Mouse (Mus musculus): ENCODE results near the gene Atp5d. TPM values are rescaled to one million over a fixed set of nuclear protein-coding genes. Genes with fewer than 3 reads are reported as not detected.

Atp5d gene
- polyA plus RNA-seq (2016; fragmentation: Nextera tagmentation; extraction: Ambion mirVana), result 393 and 419 TPM in 2 replicates

DNA sequence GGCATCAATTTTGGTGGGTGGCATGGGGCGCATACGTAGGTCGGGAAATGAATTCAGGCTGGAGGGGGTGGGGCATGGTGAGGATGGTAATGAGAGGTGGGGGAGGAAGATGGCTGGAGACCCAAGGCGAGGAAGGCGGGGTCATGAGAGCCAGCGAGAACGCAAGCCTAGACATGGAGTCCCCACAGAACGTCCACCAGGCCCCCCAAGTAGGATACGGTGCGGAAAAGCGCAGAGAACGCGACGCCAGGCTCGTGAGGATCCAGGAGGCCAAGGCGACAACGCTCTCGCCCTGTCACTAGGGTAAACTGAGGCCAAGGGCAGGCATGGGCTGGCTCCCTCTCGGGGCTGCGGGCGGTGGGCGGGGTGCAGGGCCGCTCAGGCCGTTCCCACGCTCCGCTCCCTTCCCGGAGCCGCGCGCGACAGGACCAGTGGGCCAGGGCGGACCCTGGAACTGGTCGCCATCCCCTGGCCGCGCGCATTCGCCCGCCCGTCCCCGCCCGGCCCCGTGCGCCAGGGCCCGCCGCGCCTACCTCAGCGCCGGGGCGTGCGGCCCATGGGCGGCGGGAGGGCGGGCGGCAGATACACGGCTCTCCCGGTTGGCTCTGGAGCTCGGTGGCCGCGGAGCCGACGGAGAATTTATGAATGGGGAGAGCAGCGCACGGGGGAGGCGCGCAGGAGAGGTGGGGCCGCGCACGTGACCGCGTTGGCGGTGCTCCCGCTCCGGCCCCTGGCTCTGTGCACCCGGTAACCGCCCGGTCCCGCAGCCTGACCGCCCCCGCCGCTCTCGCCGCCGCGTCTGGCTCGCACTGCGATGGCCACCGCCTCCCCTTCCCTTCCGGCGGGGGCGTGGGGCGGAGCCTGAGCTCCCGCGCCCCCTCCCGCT, at the start of gene Atp5d:
Atp5d (plus strand) TSS at position 80 of the 886 bp plus-strand sequence.
- peaks cover 56% of the 10 kb centered on the region for H3K27me3 ChIP-seq (replicated peaks)
- H3K4me1 ChIP-seq, result peaks cover 67% of the 10 kb centered on the region
- ATAC-seq, result peak; percentile 13; the same call in 1 of the 2 replicates
- WGBS (ENCODE audit: insufficient replicate concordance), result under 1% methylated on average over 89 of the region's 94 CpGs
- peak within 1 kb of the TSS; percentile 73 for H3K9ac ChIP-seq
- peak within 1 kb of the TSS; percentile 50 for H3K27ac ChIP-seq
- H3K4me3 ChIP-seq, result peak within 1 kb of the TSS; percentile 65
- peaks cover 6% of the 10 kb centered on the region for H3K36me3 ChIP-seq
- no peaks in the 10 kb centered on the region for H3K9me3 ChIP-seq (replicated peaks)
- H3K4me2 ChIP-seq, result peak within 1 kb of the TSS; percentile 97

DNA sequence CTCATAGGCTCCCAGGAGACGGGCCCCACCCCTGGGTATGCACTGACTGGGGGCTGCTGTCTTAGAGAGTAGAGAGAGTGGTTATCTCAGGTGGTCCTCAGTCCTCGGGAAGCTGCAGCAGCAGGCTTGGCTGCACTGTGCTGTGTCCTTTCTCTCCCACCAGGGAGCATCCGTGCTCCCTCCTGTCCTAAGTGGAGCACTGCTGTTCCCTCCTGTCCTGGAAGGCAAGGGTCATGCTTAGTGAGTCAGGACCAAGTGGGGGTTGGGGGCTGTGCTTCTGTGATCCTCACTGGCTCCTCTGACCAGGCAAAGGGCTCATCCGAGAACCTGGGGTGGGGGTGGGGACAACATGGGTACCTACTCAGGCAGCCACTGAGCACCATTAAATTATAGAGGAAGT, 49.3 kb upstream of the Atp5d start:
- Histone ChIP-seq H3K9me3 (replicated peaks) (no peaks in the 10 kb centered on the region), H3K9ac (no peak overlapping the region), H3K4me1 (peaks cover 81% of the 10 kb centered on the region), H3K27me3 (replicated peaks) (no peaks in the 10 kb centered on the region), H3K27ac (peak overlapping the region; percentile 18; the same call in 1 of the 2 replicates), H3K4me3 (no peak overlapping the region), H3K4me2 (no peak overlapping the region), H3K36me3 (peaks cover 46% of the 10 kb centered on the region)
- ATAC-seq, result peak; percentile 34
- 58% methylated on average over 4 of the region's 4 CpGs for WGBS (ENCODE audit: insufficient replicate concordance)

DNA sequence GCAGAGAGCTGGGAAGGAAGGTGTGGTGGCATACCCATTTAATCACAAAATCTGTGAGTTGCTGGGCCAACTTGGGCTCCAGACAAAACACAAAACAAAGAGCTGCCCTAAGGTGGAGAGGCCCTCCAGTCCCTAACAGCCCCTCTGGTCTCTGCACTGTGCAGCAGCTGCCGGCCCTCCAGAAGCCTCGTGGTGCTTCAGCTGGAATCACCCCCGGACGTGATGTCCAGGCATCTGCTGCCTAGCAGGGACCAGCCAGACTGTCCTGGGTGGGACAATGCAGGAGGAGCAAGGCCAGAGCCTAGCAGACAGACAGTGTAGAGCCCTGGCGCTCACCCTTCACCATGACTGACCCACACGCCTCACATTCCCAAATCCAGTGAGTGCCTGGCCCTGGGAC, 46.9 kb upstream of the Atp5d start:
- no peak overlapping the region; the same call in 1 of the 2 replicates for H3K27ac ChIP-seq
- no peak overlapping the region for H3K4me3 ChIP-seq
- no peak for ATAC-seq
- no peaks in the 10 kb centered on the region for H3K9me3 ChIP-seq (replicated peaks)
- no peaks in the 10 kb centered on the region for H3K27me3 ChIP-seq (replicated peaks)
- H3K36me3 ChIP-seq, result peaks cover 32% of the 10 kb centered on the region
- H3K4me2 ChIP-seq, result no peak overlapping the region
- 90% methylated on average over 6 of the region's 6 CpGs for WGBS (ENCODE audit: insufficient replicate concordance)
- H3K4me1 ChIP-seq, result peaks cover 91% of the 10 kb centered on the region
- H3K9ac ChIP-seq, result no peak overlapping the region

DNA sequence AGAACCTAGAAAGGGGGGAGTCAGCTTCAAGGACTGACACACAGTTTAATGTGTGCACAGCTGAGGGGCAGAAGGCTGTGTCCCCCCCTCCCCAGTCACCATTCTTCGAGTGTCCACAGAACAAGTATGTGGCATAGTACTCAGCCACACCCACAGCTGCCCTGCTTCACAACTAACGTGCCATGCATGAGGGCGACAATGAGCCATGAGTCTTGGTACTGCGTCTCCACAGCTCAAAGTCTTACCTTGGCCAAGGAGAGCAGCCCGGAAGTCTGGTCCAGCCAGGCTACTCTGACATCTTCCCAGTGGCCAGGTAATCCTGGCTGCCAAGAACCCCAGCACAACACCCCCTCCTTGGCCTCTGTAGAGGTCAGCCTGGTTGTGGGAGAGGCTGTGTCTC, 45.7 kb upstream of the Atp5d start:
- no peak overlapping the region for H3K4me2 ChIP-seq
- H3K9me3 ChIP-seq (replicated peaks), result no peaks in the 10 kb centered on the region
- H3K9ac ChIP-seq, result no peak overlapping the region
- 86% methylated on average over 5 of the region's 5 CpGs for WGBS (ENCODE audit: insufficient replicate concordance)
- no peak overlapping the region for H3K27ac ChIP-seq
- H3K4me1 ChIP-seq, result peaks cover 91% of the 10 kb centered on the region
- H3K27me3 ChIP-seq (replicated peaks), result no peaks in the 10 kb centered on the region
- H3K36me3 ChIP-seq, result peaks cover 35% of the 10 kb centered on the region
- H3K4me3 ChIP-seq, result no peak overlapping the region
- ATAC-seq, result no peak

DNA sequence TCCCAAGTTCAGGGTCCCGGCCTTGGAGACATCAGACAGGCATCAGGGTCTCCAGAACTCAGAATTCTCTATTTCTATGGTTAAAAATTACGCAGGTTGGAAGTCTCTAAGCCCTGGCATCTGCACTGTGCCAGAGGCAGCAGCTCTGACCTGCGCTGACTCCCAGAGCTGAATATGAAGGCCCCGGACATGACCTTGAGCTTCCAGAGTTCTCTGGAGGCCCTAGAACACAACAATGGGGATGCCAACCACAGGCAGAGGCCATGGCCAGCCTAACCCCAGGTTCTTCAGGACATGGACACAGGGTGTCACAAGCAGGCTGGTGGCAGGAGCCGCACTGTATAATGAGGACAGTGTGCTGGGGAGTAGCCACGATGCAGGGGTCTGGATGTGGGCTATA, 44.3 kb upstream of the Atp5d start:
- Histone ChIP-seq H3K4me3 (no peak overlapping the region), H3K9me3 (replicated peaks) (no peaks in the 10 kb centered on the region), H3K27ac (no peak overlapping the region), H3K27me3 (replicated peaks) (no peaks in the 10 kb centered on the region), H3K36me3 (peaks cover 35% of the 10 kb centered on the region), H3K4me1 (peaks cover 91% of the 10 kb centered on the region), H3K4me2 (no peak overlapping the region), H3K9ac (no peak overlapping the region)
- WGBS (ENCODE audit: insufficient replicate concordance), result 84% methylated on average over 6 of the region's 6 CpGs
- no peak for ATAC-seq

DNA sequence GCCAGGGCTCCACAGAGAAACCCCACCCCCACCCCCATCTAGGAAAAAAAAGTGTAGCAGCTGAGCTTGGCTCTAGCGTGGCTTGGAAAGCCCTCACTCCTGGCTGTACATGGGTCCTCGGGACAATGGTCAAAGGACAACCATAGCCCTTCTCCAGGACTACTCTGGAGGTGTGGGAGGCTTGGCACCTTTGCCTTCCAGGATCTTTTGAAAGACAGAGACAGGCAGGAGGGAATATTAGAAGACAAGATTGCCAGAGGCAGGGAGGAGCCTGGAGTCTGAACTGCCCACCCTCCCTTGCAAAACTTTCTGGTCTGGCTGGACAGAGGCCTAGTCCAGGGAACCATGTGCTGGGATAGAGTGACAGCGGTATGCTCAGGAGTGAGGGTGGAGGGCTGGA, 43.7 kb upstream of the Atp5d start:
- WGBS (ENCODE audit: insufficient replicate concordance), result 73% methylated on average over 3 of the region's 3 CpGs
- no peaks in the 10 kb centered on the region for H3K27me3 ChIP-seq (replicated peaks)
- H3K4me1 ChIP-seq, result peaks cover 92% of the 10 kb centered on the region
- 0 out of 2 replicates have a peak overlapping the region, but pooled peaks have one; percentile 0 for H3K27ac ChIP-seq
- peaks cover 37% of the 10 kb centered on the region for H3K36me3 ChIP-seq
- H3K9ac ChIP-seq, result no peak overlapping the region
- H3K4me3 ChIP-seq, result no peak overlapping the region
- no peak overlapping the region for H3K4me2 ChIP-seq
- H3K9me3 ChIP-seq (replicated peaks), result no peaks in the 10 kb centered on the region
- no peak for ATAC-seq

DNA sequence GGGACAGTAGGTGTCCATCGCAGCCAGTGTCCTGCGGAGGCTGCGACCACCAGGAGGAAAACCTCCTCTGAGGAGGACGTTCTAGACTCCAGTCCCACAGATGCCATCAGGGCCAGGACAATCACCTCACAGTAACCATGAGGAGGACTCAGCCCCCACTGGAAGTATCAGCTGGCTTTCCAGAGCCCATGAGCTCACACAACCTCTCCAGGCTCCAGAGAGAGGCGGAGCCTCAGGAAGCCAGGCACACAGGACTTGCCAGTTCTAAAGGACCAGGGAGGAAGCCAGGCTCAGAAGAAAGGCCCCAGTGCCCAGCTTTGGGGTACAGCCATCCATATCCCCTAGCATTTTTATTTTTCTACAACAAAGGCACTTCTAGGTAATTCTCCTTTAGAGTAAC, 42.9 kb upstream of the Atp5d start:
- H3K4me1 ChIP-seq, result peaks cover 92% of the 10 kb centered on the region
- peaks cover 34% of the 10 kb centered on the region for H3K36me3 ChIP-seq
- H3K27ac ChIP-seq, result no peak overlapping the region
- no peak overlapping the region for H3K9ac ChIP-seq
- no peak overlapping the region for H3K4me3 ChIP-seq
- H3K9me3 ChIP-seq (replicated peaks), result no peaks in the 10 kb centered on the region
- no peak overlapping the region for H3K4me2 ChIP-seq
- no peak for ATAC-seq
- WGBS (ENCODE audit: insufficient replicate concordance), result 93% methylated on average over 5 of the region's 5 CpGs
- H3K27me3 ChIP-seq (replicated peaks), result no peaks in the 10 kb centered on the region

DNA sequence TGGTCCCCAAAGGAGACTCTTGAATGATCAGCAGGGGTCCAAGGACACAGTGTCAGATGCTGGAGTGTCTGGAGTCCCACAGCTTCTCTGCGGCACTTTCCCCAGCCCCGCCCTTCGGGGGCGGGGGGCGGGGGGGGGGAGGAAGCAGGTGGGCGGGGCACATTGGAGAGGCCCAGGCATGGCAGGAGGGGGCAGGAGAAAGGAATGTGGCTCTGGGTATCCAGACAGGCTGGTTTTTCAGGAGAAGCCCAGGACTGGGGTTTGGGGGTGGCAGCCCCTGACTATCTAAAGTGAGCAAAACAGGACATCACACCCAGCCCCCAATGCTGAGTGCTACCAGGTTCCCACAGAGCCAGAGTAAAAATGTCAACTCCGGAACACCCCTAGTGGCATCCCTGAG, 41.2 kb upstream of the Atp5d start:
- WGBS (ENCODE audit: insufficient replicate concordance), result 14% methylated on average over 7 of the region's 7 CpGs
- Histone ChIP-seq H3K9me3 (replicated peaks) (no peaks in the 10 kb centered on the region), H3K4me3 (no peak overlapping the region), H3K9ac (peak overlapping the region; percentile 56), H3K36me3 (peaks cover 28% of the 10 kb centered on the region), H3K27ac (peak overlapping the region; percentile 70), H3K4me1 (peaks cover 97% of the 10 kb centered on the region), H3K27me3 (replicated peaks) (no peaks in the 10 kb centered on the region), H3K4me2 (peak overlapping the region; percentile 95)
- ATAC-seq, result peak; percentile 47; the same call in 1 of the 2 replicates

DNA sequence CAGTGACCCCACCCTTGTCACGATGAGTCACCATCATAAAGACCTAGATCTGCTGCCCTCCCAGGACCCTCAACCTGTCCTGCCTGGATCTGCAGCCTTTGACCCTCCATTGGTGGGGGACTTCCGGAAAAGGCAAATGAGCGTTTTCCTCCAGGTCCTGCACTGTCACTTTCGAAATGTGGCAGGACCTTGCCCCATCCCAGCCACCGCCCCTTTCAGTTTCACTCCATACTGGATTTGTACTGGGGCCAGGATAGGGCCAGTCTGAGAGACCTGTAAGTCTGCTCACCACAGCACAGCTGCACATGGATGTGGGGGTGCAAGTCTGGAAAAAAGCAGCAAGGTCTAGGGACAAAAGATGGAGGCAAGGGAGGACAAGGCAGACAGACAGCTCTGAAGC, 39.8 kb upstream of the Atp5d start:
- Histone ChIP-seq H3K4me2 (peak overlapping the region; percentile 95), H3K27me3 (replicated peaks) (no peaks in the 10 kb centered on the region), H3K4me1 (peaks cover 95% of the 10 kb centered on the region), H3K4me3 (no peak overlapping the region), H3K9ac (peak overlapping the region; percentile 56; the same call in 1 of the 2 replicates), H3K9me3 (replicated peaks) (no peaks in the 10 kb centered on the region), H3K27ac (peak overlapping the region; percentile 70), H3K36me3 (peaks cover 22% of the 10 kb centered on the region)
- ATAC-seq, result no peak
- WGBS (ENCODE audit: insufficient replicate concordance), result 69% methylated on average over 5 of the region's 5 CpGs

DNA sequence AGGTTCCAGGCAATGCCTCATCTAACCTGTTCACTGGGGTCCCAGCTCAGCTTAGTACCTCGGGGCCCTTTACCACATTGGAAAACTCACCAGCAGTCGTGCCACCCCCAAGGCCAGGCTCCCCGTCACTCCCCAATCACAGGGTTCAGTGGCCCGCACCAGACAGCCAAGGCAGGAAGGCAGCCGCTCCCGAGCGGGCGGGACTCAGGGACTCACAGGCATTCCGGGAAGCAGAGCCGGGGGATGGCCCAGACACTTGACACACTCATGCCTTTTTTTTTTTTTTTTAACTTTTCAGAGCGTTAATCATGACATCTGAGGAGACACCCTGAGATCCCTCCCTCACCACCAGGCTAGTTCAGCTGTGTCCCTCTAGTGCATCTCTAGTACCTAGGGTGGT, 37.5 kb upstream of the Atp5d start:
- Histone ChIP-seq H3K4me1 (peaks cover 86% of the 10 kb centered on the region), H3K9ac (peak overlapping the region; percentile 97), H3K27me3 (replicated peaks) (no peaks in the 10 kb centered on the region), H3K4me3 (peak overlapping the region; percentile 92), H3K27ac (peak overlapping the region; percentile 92), H3K9me3 (replicated peaks) (no peaks in the 10 kb centered on the region), H3K4me2 (peak overlapping the region; percentile 95), H3K36me3 (peaks cover 18% of the 10 kb centered on the region)
- no peak for ATAC-seq
- WGBS (ENCODE audit: insufficient replicate concordance), result 44% methylated on average over 11 of the region's 11 CpGs

DNA sequence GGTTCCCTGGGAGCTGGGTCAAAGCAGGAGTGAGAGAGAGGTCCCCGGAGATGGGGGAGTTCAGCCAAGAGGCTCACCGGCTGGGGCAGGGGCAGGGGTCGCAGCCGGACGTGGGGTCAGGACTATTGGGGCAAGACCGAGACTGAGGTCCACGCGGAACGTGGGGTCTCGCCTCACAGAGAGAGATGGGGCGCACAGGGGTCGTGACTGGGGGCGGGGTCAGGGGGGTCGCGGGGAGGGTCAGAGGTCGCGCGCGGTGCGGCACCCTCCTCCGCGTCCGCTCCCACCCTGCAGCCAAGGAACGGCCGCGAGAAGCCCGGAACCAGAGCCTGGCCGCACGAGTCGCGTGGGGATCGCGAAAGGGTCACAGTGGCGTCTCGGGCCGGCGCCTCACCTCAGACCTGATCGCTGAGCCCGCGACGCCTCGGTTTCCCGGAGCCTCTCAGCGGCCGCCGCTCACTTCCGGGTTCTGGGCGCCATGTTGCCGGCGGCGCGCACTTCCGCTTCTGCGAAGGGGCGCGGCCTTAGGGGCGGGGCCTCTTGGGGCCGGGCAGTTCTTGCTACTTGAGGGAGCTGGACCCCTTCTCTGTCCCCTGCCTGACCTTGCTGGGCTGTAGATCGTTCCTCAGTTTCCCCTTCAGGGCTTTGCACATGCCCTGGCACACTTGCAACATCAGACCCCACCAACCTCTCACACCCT, 36.1 kb upstream of the Atp5d start:
- H3K4me3 ChIP-seq, result peak overlapping the region; percentile 92
- H3K27ac ChIP-seq, result peak overlapping the region; percentile 92
- peak; percentile 81 for ATAC-seq
- H3K9ac ChIP-seq, result peak overlapping the region; percentile 97
- under 1% methylated on average over 56 of the region's 59 CpGs for WGBS (ENCODE audit: insufficient replicate concordance)
- peak overlapping the region; percentile 95 for H3K4me2 ChIP-seq
- no peaks in the 10 kb centered on the region for H3K27me3 ChIP-seq (replicated peaks)
- no peaks in the 10 kb centered on the region for H3K9me3 ChIP-seq (replicated peaks)
- peaks cover 80% of the 10 kb centered on the region for H3K4me1 ChIP-seq
- peaks cover 11% of the 10 kb centered on the region; the same call in 1 of the 2 replicates for H3K36me3 ChIP-seq

DNA sequence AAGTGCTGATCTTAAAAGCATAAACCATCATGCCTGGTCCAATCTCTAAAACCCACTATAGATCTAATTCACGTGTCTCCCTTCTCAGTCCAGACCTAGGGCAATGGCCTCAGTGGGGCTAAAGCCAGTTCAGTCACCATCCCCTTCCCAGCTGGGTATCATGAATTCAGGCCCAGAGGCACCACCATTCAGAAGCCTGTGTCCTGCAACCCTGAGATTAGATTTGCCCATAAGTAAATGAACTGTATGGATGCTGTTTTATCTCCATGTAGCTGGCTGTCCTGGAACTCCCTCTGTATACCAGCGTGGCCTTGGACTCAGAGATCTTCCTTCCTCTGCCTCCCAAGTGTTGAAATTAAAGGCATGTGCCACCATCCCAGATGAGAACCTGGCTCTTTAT, 35.4 kb upstream of the Atp5d start:
- Histone ChIP-seq H3K36me3 (peaks cover 11% of the 10 kb centered on the region; the same call in 1 of the 2 replicates), H3K27me3 (replicated peaks) (no peaks in the 10 kb centered on the region), H3K9me3 (replicated peaks) (no peaks in the 10 kb centered on the region), H3K4me2 (peak overlapping the region; percentile 95), H3K4me1 (peaks cover 78% of the 10 kb centered on the region), H3K4me3 (peak overlapping the region; percentile 92; the same call in 1 of the 2 replicates), H3K9ac (peak overlapping the region; percentile 97), H3K27ac (peak overlapping the region; percentile 92)
- ATAC-seq, result peak; percentile 74
- 38% methylated on average over 2 of the region's 2 CpGs for WGBS (ENCODE audit: insufficient replicate concordance)

Data from liver, embryonic 12.5 days (tissue).